Mouse (Mus musculus) E14TG2a.4 (cell line): ENCODE data around the gene Uba6.

Source experiments
- H3K27me3 ChIP-seq: 2 replicates; pipeline ENCODE4 v1.6.1; 2014; ENCODE audit warnings: low read length, control low read depth; ENCODE audit not compliant: insufficient read depth
- H3K36me3 ChIP-seq: 2 replicates; pipeline ENCODE4 v1.6.1; 2014; ENCODE audit warnings: low read length, control low read depth; ENCODE audit not compliant: insufficient read depth
- H3K4me1 ChIP-seq: replicated peaks from 2 replicates; pipeline ENCODE4 v1.6.1; 2014; ENCODE audit warnings: low read depth, low read length, control low read depth
- H3K4me3 ChIP-seq: replicated peaks from 2 replicates; pipeline ENCODE4 v1.5.1; 2014; ENCODE audit warnings: mild to moderate bottlenecking, low read length
- H3K9me3 ChIP-seq: 2 replicates; pipeline ENCODE4 v1.6.1; 2014; ENCODE audit warnings: low read length, control low read depth
- CTCF ChIP-seq: conservative IDR thresholded peaks from 2 replicates; pipeline ENCODE4 v1.5.1; 2014; ENCODE audit warnings: low read length
- NANOG ChIP-seq: IDR thresholded peaks from 2 replicates; pipeline ENCODE4 v1.6.1; 2014; ENCODE audit warnings: borderline replicate concordance, low read length, mixed read lengths
- POU5F1 ChIP-seq: IDR thresholded peaks from 2 replicates; pipeline ENCODE4 v1.6.1; 2014; ENCODE audit warnings: low read length, borderline replicate concordance

The Uba6 gene

DNA sequence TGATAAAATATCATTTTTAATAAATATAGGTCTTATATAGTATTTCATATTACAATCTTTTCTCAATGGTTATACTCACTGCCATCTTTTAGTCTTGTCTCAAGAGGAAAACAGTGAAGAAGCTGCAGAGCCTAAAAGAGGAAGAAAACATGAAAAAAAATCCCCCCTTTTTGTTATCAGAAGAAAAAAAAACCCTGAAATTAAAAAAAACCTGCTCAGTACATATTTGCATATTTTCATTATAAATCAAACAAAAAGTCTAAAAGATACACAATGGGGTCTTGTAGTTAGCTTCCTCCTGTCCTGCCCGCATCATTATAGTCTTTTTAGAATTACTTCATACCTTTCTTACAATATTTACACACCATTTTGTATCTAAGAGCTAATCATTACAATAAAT is 43.9 kb downstream of the Uba6 start:
- no peak overlapping the region for H3K4me3 ChIP-seq
- H3K36me3 ChIP-seq, result peaks cover 45% of the 10 kb centered on the region
- no peaks in the 10 kb centered on the region for H3K27me3 ChIP-seq
- H3K4me1 ChIP-seq, result no peaks in the 10 kb centered on the region
- no peaks in the 10 kb centered on the region for H3K9me3 ChIP-seq
- TF ChIP-seq NANOG (no peak), CTCF (no peak)

DNA sequence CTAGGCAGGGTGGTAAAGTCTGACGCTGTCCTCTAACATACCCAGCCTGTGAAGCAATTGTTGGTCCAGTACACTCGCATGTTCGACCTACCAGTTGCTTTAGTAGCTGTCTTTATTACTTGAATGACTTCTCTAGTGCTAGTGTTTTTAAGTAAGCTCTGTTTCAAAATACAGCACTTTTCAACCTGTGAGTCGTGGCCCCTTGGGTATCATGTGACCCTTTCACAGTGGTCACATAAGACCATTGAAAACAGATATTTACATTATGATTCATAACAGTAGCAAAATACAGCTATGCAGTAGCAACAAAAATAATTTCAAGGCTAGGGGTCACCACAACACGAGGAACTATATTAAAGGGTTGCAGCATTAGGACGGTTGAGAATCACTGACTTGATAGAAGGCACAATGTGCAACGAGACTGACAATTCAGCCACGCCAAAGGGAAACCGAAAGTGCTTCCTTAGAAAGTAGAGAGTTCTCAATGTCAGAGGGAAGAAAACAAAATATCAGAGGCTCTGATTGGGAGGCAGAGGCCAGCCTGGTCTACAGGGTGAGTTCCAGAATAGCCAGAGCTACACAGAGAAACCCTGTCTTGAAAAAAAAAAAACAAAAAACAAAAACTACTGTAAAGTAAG is 54.0 kb downstream of the Uba6 start:
- Histone ChIP-seq H3K9me3 (no peaks in the 10 kb centered on the region), H3K4me3 (no peak overlapping the region), H3K36me3 (peaks cover 34% of the 10 kb centered on the region), H3K4me1 (no peaks in the 10 kb centered on the region), H3K27me3 (no peaks in the 10 kb centered on the region)
- TF ChIP-seq NANOG, result no peak
- TF ChIP-seq CTCF, result no peak
- no peak for TF ChIP-seq POU5F1

DNA sequence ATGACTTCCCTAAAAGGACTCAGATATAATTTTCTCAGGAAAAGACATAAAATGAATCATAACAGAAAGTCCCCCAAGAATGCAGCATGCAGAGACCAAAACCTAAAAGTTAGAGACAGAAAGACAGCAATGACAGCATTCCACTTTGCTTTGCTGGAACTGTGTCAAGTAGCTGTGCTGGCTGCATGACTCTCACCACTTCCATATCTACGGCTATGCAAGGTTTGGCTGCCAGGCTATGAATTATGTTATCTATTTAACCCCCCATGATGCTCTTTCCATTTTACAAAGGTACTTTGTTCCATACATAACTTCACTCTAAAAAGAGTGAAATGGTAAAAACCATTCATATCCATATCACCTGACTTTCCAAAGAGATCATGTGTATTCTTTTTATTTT is 58.6 kb downstream of the Uba6 start:
- Histone ChIP-seq H3K9me3 (no peaks in the 10 kb centered on the region), H3K4me1 (no peaks in the 10 kb centered on the region), H3K4me3 (no peak overlapping the region), H3K36me3 (peaks cover 20% of the 10 kb centered on the region), H3K27me3 (no peaks in the 10 kb centered on the region)
- TF ChIP-seq NANOG, result no peak
- TF ChIP-seq CTCF, result no peak
- no peak for TF ChIP-seq POU5F1

DNA sequence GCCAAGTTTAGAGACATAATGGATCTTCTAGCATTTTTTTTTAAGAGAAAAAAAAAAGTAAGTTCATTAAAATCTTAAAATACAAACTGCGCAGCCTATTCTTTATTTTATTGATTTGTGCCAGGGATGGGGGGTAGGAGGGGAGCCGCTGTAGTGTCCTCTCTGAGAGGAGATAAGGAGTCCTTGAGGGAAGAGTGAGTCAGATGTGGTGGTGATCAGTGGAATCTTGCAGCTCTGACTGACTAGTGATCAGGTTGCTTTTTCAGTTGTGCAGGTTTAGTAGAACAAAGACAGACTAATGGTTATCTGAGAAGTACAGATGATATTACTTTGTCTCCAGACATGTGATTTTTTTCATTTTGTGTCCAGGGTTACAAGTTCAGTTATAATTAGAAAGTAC is 59.6 kb downstream of the Uba6 start:
- Histone ChIP-seq H3K9me3 (no peaks in the 10 kb centered on the region), H3K27me3 (no peaks in the 10 kb centered on the region), H3K36me3 (peaks cover 17% of the 10 kb centered on the region), H3K4me1 (no peaks in the 10 kb centered on the region), H3K4me3 (no peak overlapping the region)
- TF ChIP-seq NANOG (no peak), POU5F1 (no peak), CTCF (no peak)

DNA sequence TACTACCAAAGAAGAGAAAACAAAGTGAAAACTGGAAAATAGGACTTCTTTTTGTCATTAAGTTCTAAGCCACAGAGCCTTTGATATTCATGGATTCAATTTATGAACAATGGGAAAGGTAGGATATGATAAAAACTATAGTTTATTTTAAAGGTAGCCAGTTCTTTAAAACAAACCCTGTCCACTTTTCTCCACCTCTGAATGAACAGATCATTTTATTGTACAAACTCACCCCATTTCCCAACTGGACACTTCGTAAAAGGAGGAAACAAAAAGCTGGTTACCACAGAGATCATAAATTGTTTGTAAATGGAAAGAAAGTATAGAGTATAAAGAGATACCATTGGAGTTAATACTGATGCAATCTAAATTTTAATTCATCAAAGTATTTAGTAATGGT is 61.5 kb downstream of the Uba6 start:
- TF ChIP-seq CTCF, result no peak
- no peak for TF ChIP-seq NANOG
- no peak for TF ChIP-seq POU5F1
- H3K9me3 ChIP-seq, result no peaks in the 10 kb centered on the region
- H3K4me3 ChIP-seq, result no peak overlapping the region
- H3K27me3 ChIP-seq, result no peaks in the 10 kb centered on the region
- H3K36me3 ChIP-seq, result peaks cover 12% of the 10 kb centered on the region
- no peaks in the 10 kb centered on the region for H3K4me1 ChIP-seq

DNA sequence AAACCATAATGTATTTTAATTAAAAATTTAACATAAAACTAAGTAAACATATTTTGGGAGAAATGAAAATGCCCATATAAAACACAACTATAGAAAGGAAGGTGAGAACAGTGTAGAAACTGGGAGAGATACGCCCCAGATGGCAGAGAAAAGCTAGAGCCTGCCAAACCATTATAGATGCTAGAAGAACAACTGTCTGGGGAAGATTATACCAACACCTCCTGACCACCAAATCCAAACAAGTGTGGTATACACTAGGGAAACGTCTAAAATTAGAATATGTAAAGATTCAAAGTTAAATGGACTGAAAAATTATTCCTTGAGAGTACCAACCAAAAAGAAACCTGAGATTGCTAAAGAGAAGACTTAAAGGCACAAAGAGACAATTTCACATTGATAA is 66.0 kb downstream of the Uba6 start:
- Histone ChIP-seq H3K27me3 (no peaks in the 10 kb centered on the region), H3K4me3 (no peak overlapping the region), H3K9me3 (no peaks in the 10 kb centered on the region), H3K36me3 (peaks cover 4% of the 10 kb centered on the region; the same call in 1 of the 2 replicates), H3K4me1 (no peaks in the 10 kb centered on the region)
- TF ChIP-seq CTCF (no peak), POU5F1 (no peak), NANOG (no peak)

DNA sequence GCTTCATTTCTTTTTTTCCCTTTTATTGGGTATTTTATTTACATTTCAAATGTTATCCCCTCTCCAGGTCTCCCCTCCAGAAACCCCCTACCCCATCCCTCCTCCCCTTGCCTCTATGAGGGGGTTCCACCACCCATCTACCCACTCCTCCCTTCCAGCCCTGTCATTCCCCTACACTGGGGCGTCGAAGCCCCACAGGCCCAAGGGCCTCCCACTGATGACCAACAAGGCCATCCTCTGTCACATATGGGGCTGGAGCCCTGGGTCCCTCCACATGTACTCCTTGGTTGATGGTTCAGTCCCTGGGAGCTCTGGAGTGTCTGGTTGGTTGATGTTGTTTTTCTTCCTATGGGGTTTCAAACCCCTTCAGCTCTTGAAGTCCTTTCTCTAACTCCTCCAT is 70.4 kb downstream of the Uba6 start:
- no peak overlapping the region for H3K4me3 ChIP-seq
- no peaks in the 10 kb centered on the region for H3K4me1 ChIP-seq
- H3K36me3 ChIP-seq, result no peaks in the 10 kb centered on the region
- no peak for TF ChIP-seq POU5F1
- TF ChIP-seq CTCF, result no peak
- no peak for TF ChIP-seq NANOG
- H3K9me3 ChIP-seq, result no peaks in the 10 kb centered on the region
- no peaks in the 10 kb centered on the region for H3K27me3 ChIP-seq

DNA sequence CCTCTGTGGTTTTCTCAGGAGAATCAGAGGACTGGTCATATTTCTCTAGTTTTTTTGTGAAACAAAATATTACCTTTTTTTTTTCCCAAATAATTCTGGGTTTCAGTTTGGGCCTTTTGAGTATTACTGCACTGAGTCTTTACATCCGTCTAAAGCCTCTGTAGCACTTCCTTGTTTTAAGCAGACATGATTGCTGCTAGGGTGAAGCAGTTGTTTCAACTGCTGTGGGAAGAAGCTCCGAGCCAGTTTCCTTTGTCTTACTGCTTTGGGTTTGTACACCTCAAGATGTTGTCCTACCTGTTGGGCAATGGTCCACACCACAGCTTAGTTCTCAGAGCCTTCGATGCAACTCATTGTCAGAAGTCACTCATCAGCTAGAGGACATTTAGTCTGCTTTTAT is 72.0 kb downstream of the Uba6 start:
- Histone ChIP-seq H3K36me3 (no peaks in the 10 kb centered on the region), H3K4me3 (no peak overlapping the region), H3K4me1 (no peaks in the 10 kb centered on the region), H3K27me3 (no peaks in the 10 kb centered on the region), H3K9me3 (no peaks in the 10 kb centered on the region)
- TF ChIP-seq POU5F1, result no peak
- TF ChIP-seq NANOG, result no peak
- no peak for TF ChIP-seq CTCF

DNA sequence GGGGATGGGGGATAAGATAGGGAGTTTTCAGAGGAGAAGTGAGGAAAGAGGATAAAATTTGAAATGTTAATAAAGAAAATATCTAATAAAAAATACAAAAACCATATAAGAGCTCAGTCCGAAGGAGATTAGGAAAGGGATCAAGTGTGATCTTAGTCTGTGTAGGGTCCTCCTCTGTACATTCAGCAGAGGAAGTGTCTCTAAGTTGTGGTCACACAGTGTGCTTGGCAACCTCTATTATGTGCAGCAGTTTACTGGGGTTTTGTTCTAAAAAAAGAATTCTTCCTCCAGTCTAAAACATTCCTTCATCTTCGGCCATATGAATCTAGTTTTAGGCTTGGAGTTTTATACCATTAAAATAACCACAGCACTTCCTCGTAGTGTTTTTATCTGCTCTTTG is 73.6 kb downstream of the Uba6 start:
- Histone ChIP-seq H3K4me1 (no peaks in the 10 kb centered on the region), H3K36me3 (no peaks in the 10 kb centered on the region), H3K9me3 (no peaks in the 10 kb centered on the region), H3K27me3 (no peaks in the 10 kb centered on the region), H3K4me3 (no peak overlapping the region)
- no peak for TF ChIP-seq NANOG
- TF ChIP-seq CTCF, result no peak
- TF ChIP-seq POU5F1, result no peak
